Mouse (Mus musculus) cortical plate, adult 2 months (tissue): ENCODE data around the gene Thrb.

Experiments
- CTCF ChIP-seq: fragments of 200-500 bp; IDR thresholded peaks from 2 replicates; pipeline ENCODE4 v1.5.1; 2011; ENCODE audit warnings: mild to moderate bottlenecking, control low read depth, low read length; ENCODE audit not compliant: insufficient read depth; ENCODE audit errors: extremely low read depth
- POLR2A ChIP-seq: fragments of 200-500 bp; IDR thresholded peaks from 2 replicates; pipeline ENCODE4 v1.6.1; 2011; ENCODE audit warnings: mild to moderate bottlenecking, low read length, control low read depth; ENCODE audit not compliant: insufficient read depth; ENCODE audit errors: extremely low read depth

DNA sequence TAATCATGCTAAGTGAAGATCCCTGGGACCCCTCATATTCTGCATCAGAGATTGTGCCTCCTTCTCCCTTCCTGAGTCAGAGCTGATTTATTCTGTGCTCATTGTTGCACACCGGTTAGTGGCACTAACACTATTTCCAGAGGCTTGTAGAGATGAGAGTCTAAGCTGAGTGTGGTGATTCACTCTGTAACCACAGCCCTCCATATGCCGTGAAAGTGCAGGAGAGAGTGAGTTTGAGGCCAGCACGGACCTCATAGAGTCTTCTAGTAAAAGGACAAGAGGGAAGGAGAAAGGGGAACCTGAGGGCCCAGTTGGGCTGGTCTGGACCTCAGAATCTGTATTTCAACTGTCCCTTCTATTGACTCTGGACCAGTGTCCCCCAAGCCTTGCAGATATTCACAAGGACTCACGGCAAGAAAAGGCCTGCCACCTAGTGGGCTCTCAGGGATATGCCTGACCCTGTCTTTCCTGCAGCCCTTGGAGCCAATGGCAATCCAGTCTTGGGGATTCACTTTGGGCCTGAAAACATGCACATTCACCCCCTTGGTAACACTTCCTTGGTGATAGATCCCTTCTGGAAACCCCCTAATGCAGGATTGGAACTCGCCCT is 307.2 kb downstream of the Thrb start:
- TF ChIP-seq CTCF (peak; percentile 81), POLR2A (no peak)
